In the genomic region with DNA sequence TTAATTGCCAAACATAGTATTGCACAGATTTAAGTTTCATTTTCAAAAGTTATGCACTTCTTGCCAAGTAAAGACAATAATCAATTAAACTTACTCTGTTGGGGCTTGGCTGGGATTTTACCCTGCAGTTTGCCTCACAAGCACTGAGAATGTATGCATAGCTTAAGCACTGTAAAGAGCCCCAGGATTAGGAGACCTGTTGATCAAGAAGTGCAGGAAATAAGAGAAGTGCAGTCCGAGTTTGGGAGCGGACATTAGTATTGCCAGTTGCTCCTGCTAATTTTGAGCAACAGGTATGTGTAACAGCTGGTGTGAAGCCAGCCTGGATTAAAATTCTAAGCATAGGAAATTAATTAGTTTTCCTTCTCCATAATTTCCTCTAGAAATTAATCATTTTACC, we compare ENCODE assay signal across 23 mouse cellular contexts.
"Had no signal": no experiment of that assay in that cellular context is flagged by ENCODE, and none has a peak within 500 bp of the region (broad histone marks: within the 10 kb centered on the region; RNA-seq: fewer than 3 reads in every experiment).

No protein-coding gene starts in this region.

- H3K4me1 ChIP-seq: heart, embryonic 10.5 days; heart, embryonic 12.5 days; hindbrain, embryonic 13.5 days; hindbrain, embryonic 15.5 days; kidney, embryonic 15.5 days; limb, embryonic 13.5 days; limb, embryonic 15.5 days; liver, embryonic 12.5 days had no signal

- H3K36me3 ChIP-seq: heart, embryonic 10.5 days; heart, embryonic 12.5 days; hindbrain, embryonic 13.5 days; hindbrain, embryonic 15.5 days; kidney, embryonic 15.5 days; limb, embryonic 13.5 days; limb, embryonic 15.5 days; liver, embryonic 12.5 days had no signal

- H3K4me3 ChIP-seq: heart, embryonic 10.5 days; heart, embryonic 12.5 days; hindbrain, embryonic 13.5 days; hindbrain, embryonic 15.5 days; kidney, embryonic 15.5 days; limb, embryonic 13.5 days; limb, embryonic 15.5 days; liver, embryonic 12.5 days had no signal

- H3K9ac ChIP-seq: heart, embryonic 12.5 days; hindbrain, embryonic 13.5 days; hindbrain, embryonic 15.5 days; kidney, embryonic 15.5 days; limb, embryonic 13.5 days; limb, embryonic 15.5 days; liver, embryonic 12.5 days; liver, embryonic 14.5 days had no signal

- ATAC-seq: hindbrain, postnatal 0 days; intestine, embryonic 16.5 days; liver, embryonic 12.5 days had no signal

- H3K27me3 ChIP-seq: heart, embryonic 12.5 days; hindbrain, embryonic 13.5 days; hindbrain, embryonic 15.5 days; kidney, embryonic 15.5 days; limb, embryonic 13.5 days; limb, embryonic 15.5 days; liver, embryonic 12.5 days had no signal

- H3K9me3 ChIP-seq: heart, embryonic 10.5 days; heart, embryonic 12.5 days; hindbrain, embryonic 13.5 days; hindbrain, embryonic 15.5 days; kidney, embryonic 15.5 days; limb, embryonic 13.5 days; limb, embryonic 15.5 days; liver, embryonic 12.5 days had no signal

- DNase-seq: gastrocnemius, postnatal 14 days; gastrocnemius, postnatal 36 days; heart, adult 18-20 months; heart, postnatal 10 days; kidney, adult 11 months; kidney, adult 2 months; kidney, adult 9 months; kidney, postnatal 14 days; kidney, postnatal 36 days; layer of hippocampus, postnatal 36 days; left cerebral cortex, postnatal 4 days had no signal

- H3K4me2 ChIP-seq: heart, embryonic 12.5 days; hindbrain, embryonic 13.5 days; hindbrain, embryonic 15.5 days; kidney, embryonic 15.5 days; limb, embryonic 13.5 days; limb, embryonic 15.5 days; liver, embryonic 12.5 days had no signal

- H3K27ac ChIP-seq: heart, embryonic 10.5 days; hindbrain, embryonic 13.5 days; hindbrain, embryonic 15.5 days; hindbrain, postnatal 0 days; kidney, embryonic 15.5 days; kidney, postnatal 0 days; limb, embryonic 13.5 days; limb, embryonic 15.5 days; liver, embryonic 12.5 days; liver, embryonic 14.5 days had no signal
